Mouse (Mus musculus) forebrain, embryonic 11.5 days (tissue): ENCODE results near the gene Akain1. TPM values are rescaled to one million over a fixed set of nuclear protein-coding genes. Genes with fewer than 3 reads are reported as not detected.

ENCODE experiments used
- ATAC-seq: fragments of 200-750 bp; cut with Nextera tagmentation; replicated peaks from 2 replicates; pipeline ENCODE4 v1.8.0; 2017; ENCODE audit warnings: moderate TSS enrichment; ENCODE audit not compliant: low FRiP score
- DNase-seq: peaks from one replicate; pipeline ENCODE4 v3.0.0-alpha.2; 2017; ENCODE audit warnings: low spot score
- H3K27ac ChIP-seq: fragments of 300-500 bp; sonication (generic); 2 replicates; pipeline ENCODE4 v1.5.1; 2014; ENCODE audit warnings: low read depth, low read length
- H3K27me3 ChIP-seq: fragments of 300-500 bp; sonication (generic); 2 replicates; pipeline ENCODE4 v1.6.1; 2014; ENCODE audit warnings: mild to moderate bottlenecking, low read length, mixed read lengths; ENCODE audit not compliant: control insufficient read depth, insufficient read depth
- H3K36me3 ChIP-seq: fragments of 300-500 bp; sonication (generic); 2 replicates; pipeline ENCODE4 v1.6.1; 2014; ENCODE audit warnings: mild to moderate bottlenecking, low read length, moderate library complexity, mixed read lengths; ENCODE audit not compliant: control insufficient read depth, insufficient read depth
- H3K4me1 ChIP-seq: fragments of 300-500 bp; sonication (generic); replicated peaks from 2 replicates; pipeline ENCODE4 v1.6.1; 2014; ENCODE audit warnings: low read length, mixed read lengths; ENCODE audit not compliant: control insufficient read depth, insufficient read depth
- H3K4me2 ChIP-seq: fragments of 300-500 bp; sonication (generic); 2 replicates; pipeline ENCODE4 v1.6.1; 2014; ENCODE audit warnings: low read depth, mild to moderate bottlenecking, low read length, moderate library complexity, mixed read lengths; ENCODE audit not compliant: severe bottlenecking
- H3K4me3 ChIP-seq: fragments of 300-500 bp; sonication (generic); 2 replicates; pipeline ENCODE4 v1.5.1; 2014; ENCODE audit warnings: low read depth, low read length
- H3K9ac ChIP-seq: fragments of 300-500 bp; sonication (generic); 2 replicates; pipeline ENCODE4 v1.6.1; 2014; ENCODE audit warnings: low read length
- H3K9me3 ChIP-seq: fragments of 300-500 bp; sonication (generic); 2 replicates; pipeline ENCODE4 v1.6.1; 2016; ENCODE audit warnings: low read length, mixed read lengths; ENCODE audit not compliant: control insufficient read depth
- WGBS: fragments of 180-500 bp; shearing (Covaris S2); extraction: QIAGEN DNeasy Blood & Tissue Kit; methylation state at CpG from one replicate; pipeline ENCODE4 v1.1.7; 2014; 5-methylcytosine and 5-hydroxymethylcytosine counted together
- polyA plus RNA-seq: library from polyadenylated mRNA; unstranded; fragments of >200 nt; fragmentation: Nextera tagmentation; extraction: Ambion mirVana; gene quantifications from 2 replicates; pipeline ENCODE4 v1.2.1, GENCODE M21; 2014

Gene Akain1
- polyA plus RNA-seq, 1 experiment from 2014 or later = 0.08 TPM

- 47% methylated on average over 2 of the region's 2 CpGs for WGBS
These were observed 56.4 kb downstream of the Akain1 start for GRCm38 (mm10) chr17:69495531-69495930.

GRCm38 (mm10) chr17:69496125-69496524, 57.0 kb downstream of the Akain1 start:
- Histone ChIP-seq H3K36me3 (no peaks in the 10 kb centered on the region), H3K4me1 (no peaks in the 10 kb centered on the region), H3K27me3 (no peaks in the 10 kb centered on the region), H3K4me3 (no peak overlapping the region), H3K9me3 (no peaks in the 10 kb centered on the region), H3K27ac (no peak overlapping the region), H3K4me2 (no peak overlapping the region), H3K9ac (no peak overlapping the region)
- no peak for DNase-seq
- no peak for ATAC-seq
- WGBS = 86% methylated on average over 3 of the region's 3 CpGs

More at GRCm38 (mm10) chr17:69495531-69495930, 56.4 kb downstream of the Akain1 start:
- DNase-seq (no peak), ATAC-seq (no peak)
- Histone ChIP-seq H3K27ac (no peak overlapping the region), H3K27me3 (no peaks in the 10 kb centered on the region), H3K4me2 (no peak overlapping the region), H3K36me3 (no peaks in the 10 kb centered on the region), H3K9me3 (no peaks in the 10 kb centered on the region), H3K4me1 (no peaks in the 10 kb centered on the region), H3K4me3 (no peak overlapping the region), H3K9ac (no peak overlapping the region)

- ATAC-seq = no peak
- H3K9ac ChIP-seq = no peak overlapping the region
- WGBS = 68% methylated on average over 4 of the region's 4 CpGs
These were observed 58.2 kb downstream of the Akain1 start for GRCm38 (mm10) chr17:69497315-69497714.

GRCm38 (mm10) chr17:69498913-69499312, 59.8 kb downstream of the Akain1 start:
- no peaks in the 10 kb centered on the region for H3K27me3 ChIP-seq
- H3K9ac ChIP-seq = no peak overlapping the region
- DNase-seq = no peak
- no peaks in the 10 kb centered on the region for H3K4me1 ChIP-seq
- ATAC-seq = no peak
- H3K9me3 ChIP-seq = no peaks in the 10 kb centered on the region
- H3K27ac ChIP-seq = no peak overlapping the region
- no peak overlapping the region for H3K4me2 ChIP-seq
- no peak overlapping the region for H3K4me3 ChIP-seq
- no peaks in the 10 kb centered on the region for H3K36me3 ChIP-seq
- WGBS = 46% methylated on average over 2 of the region's 2 CpGs

More at GRCm38 (mm10) chr17:69497315-69497714, 58.2 kb downstream of the Akain1 start:
- DNase-seq = no peak
- Histone ChIP-seq H3K9me3 (no peaks in the 10 kb centered on the region), H3K4me2 (no peak overlapping the region), H3K27ac (no peak overlapping the region), H3K27me3 (no peaks in the 10 kb centered on the region), H3K4me1 (no peaks in the 10 kb centered on the region), H3K36me3 (no peaks in the 10 kb centered on the region), H3K4me3 (no peak overlapping the region)

GRCm38 (mm10) chr17:69499441-69499840, 60.3 kb downstream of the Akain1 start:
- 22% methylated on average over 6 of the region's 6 CpGs for WGBS
- no peak for DNase-seq
- Histone ChIP-seq H3K4me3 (no peak overlapping the region), H3K36me3 (no peaks in the 10 kb centered on the region), H3K9me3 (no peaks in the 10 kb centered on the region), H3K4me1 (no peaks in the 10 kb centered on the region), H3K4me2 (no peak overlapping the region), H3K27ac (no peak overlapping the region), H3K27me3 (no peaks in the 10 kb centered on the region), H3K9ac (no peak overlapping the region)
- peak; percentile 69 for ATAC-seq

- no peaks in the 10 kb centered on the region for H3K36me3 ChIP-seq
- H3K27ac ChIP-seq = no peak overlapping the region
- no peak overlapping the region for H3K4me3 ChIP-seq
- H3K27me3 ChIP-seq = no peaks in the 10 kb centered on the region
- WGBS = 47% methylated on average over 3 of the region's 3 CpGs
- H3K9ac ChIP-seq = no peak overlapping the region
- no peak overlapping the region for H3K4me2 ChIP-seq
- ATAC-seq = no peak
- no peaks in the 10 kb centered on the region for H3K4me1 ChIP-seq
- H3K9me3 ChIP-seq = no peaks in the 10 kb centered on the region
- DNase-seq = no peak
These were observed 66.9 kb downstream of the Akain1 start for GRCm38 (mm10) chr17:69506070-69506469.

GRCm38 (mm10) chr17:69516344-69516907, 77.3 kb downstream of the Akain1 start:
- WGBS = 86% methylated on average over 4 of the region's 4 CpGs
- Histone ChIP-seq H3K27ac (no peak overlapping the region), H3K9me3 (no peaks in the 10 kb centered on the region), H3K4me1 (no peaks in the 10 kb centered on the region), H3K4me3 (no peak overlapping the region), H3K4me2 (no peak overlapping the region), H3K27me3 (no peaks in the 10 kb centered on the region), H3K9ac (no peak overlapping the region), H3K36me3 (no peaks in the 10 kb centered on the region)
- DNase-seq (no peak), ATAC-seq (no peak)

GRCm38 (mm10) chr17:69531472-69531871, 92.3 kb downstream of the Akain1 start:
- no peak overlapping the region for H3K4me2 ChIP-seq
- H3K36me3 ChIP-seq = no peaks in the 10 kb centered on the region
- H3K4me3 ChIP-seq = no peak overlapping the region
- ATAC-seq = no peak
- no peaks in the 10 kb centered on the region for H3K4me1 ChIP-seq
- H3K9me3 ChIP-seq = no peaks in the 10 kb centered on the region
- no peak overlapping the region for H3K9ac ChIP-seq
- DNase-seq = no peak
- no peak overlapping the region for H3K27ac ChIP-seq
- no peaks in the 10 kb centered on the region for H3K27me3 ChIP-seq
- 68% methylated on average over 5 of the region's 5 CpGs for WGBS
